Mouse (Mus musculus): ENCODE measurements around the gene Scarf1.

DNA sequence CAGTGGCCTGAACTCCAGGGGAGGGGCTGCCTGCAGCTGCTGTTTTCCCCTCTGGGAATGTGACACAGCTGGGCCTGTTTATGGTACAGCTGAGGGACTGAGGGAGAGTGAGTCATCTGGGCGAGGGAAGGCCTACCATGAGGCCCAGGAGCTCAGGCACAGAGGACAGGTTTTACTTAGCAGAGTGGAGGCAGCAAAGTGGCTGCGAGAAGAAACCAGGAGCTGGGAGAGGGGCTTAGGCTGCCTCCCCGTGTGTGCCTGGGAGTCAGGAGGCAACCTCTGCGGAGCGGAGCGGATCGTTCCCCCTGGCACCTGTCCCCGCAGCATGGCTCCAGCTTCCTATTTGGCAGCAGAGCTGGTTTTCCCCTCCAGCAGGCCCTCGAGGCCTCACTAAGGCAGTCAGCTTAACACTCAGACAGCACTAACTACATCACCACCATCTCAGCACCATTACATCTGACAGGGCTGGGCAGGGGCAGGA, 38.7 kb downstream of the Scarf1 start:
- TF ChIP-seq CTCF (IDR thresholded peaks at IDR 0.05; ENCODE audit: low read depth) (no peak), EP300 (IDR thresholded peaks at IDR 0.05; ENCODE audit: low read depth) (no peak)

Data from heart, postnatal 0 days (tissue).